Mouse (Mus musculus) heart, postnatal 0 days (tissue): ENCODE measurements around the gene Nelfcd.

ENCODE experiments used
- CTCF ChIP-seq: IDR thresholded peaks from 2 replicates; pipeline ENCODE4 v1.5.1; 2016; ENCODE audit warnings: antibody characterized with exemption, control low read depth, low read depth
- EP300 ChIP-seq: IDR thresholded peaks from 2 replicates; pipeline ENCODE4 v1.6.1; 2016; ENCODE audit warnings: antibody characterized with exemption, low read depth

GRCm38 (mm10) chr2:174446905-174447304 lies 31.3 kb downstream of the Nelfcd start:
- TF ChIP-seq CTCF (no peak), EP300 (no peak)
